Mouse (Mus musculus): ENCODE measurements around the gene Lonrf2. TPM values are rescaled to one million over a fixed set of nuclear protein-coding genes. Genes with fewer than 3 reads are reported as not detected.
A peak's percentile ranks its signal among the peaks of the same experiment; 100 is the strongest.

Gene Lonrf2
- polyA plus RNA-seq, 1 experiment = not detected

- Histone ChIP-seq H3K27ac (ENCODE audit: insufficient read depth, low read depth, low read length) (no peak overlapping the region), H3K4me1 (ENCODE audit: control insufficient read depth, insufficient read depth, low read length) (no peaks in the 10 kb centered on the region), H3K4me3 (ENCODE audit: insufficient read depth, low read length) (no peak overlapping the region)
- TF ChIP-seq CTCF (IDR thresholded peaks at IDR 0.05; ENCODE audit: low read depth, low read length) (no peak), POLR2A (IDR thresholded peaks at IDR 0.05; ENCODE audit: borderline replicate concordance, low read depth, low read length) (no peak)
Measured at GRCm38 (mm10) chr1:38842861-38843260, 6.3 kb upstream of the Lonrf2 start.

- Histone ChIP-seq H3K27ac (ENCODE audit: insufficient read depth, low read depth, low read length) (no peak overlapping the region), H3K4me1 (ENCODE audit: control insufficient read depth, insufficient read depth, low read length) (no peaks in the 10 kb centered on the region), H3K4me3 (ENCODE audit: insufficient read depth, low read length) (no peak overlapping the region)
- TF ChIP-seq POLR2A (IDR thresholded peaks at IDR 0.05; ENCODE audit: borderline replicate concordance, low read depth, low read length) (no peak), CTCF (IDR thresholded peaks at IDR 0.05; ENCODE audit: low read depth, low read length) (no peak)
Measured at GRCm38 (mm10) chr1:38839944-38840343, 3.4 kb upstream of the Lonrf2 start.

- Histone ChIP-seq H3K27ac (ENCODE audit: insufficient read depth, low read depth, low read length) (no peak overlapping the region), H3K4me1 (ENCODE audit: control insufficient read depth, insufficient read depth, low read length) (no peaks in the 10 kb centered on the region), H3K4me3 (ENCODE audit: insufficient read depth, low read length) (peak overlapping the region; percentile 24; the same call in 1 of the 2 replicates)
- TF ChIP-seq CTCF (IDR thresholded peaks at IDR 0.05; ENCODE audit: low read depth, low read length) (no peak), POLR2A (IDR thresholded peaks at IDR 0.05; ENCODE audit: borderline replicate concordance, low read depth, low read length) (no peak)
Measured at GRCm38 (mm10) chr1:38835568-38836476, 689 bp downstream of the Lonrf2 start.

- Histone ChIP-seq H3K4me3 (ENCODE audit: insufficient read depth, low read length) (no peak overlapping the region), H3K27ac (ENCODE audit: insufficient read depth, low read depth, low read length) (no peak overlapping the region), H3K4me1 (ENCODE audit: control insufficient read depth, insufficient read depth, low read length) (no peaks in the 10 kb centered on the region)
- TF ChIP-seq CTCF (IDR thresholded peaks at IDR 0.05; ENCODE audit: low read depth, low read length) (0 out of 2 replicates have a peak, but pooled peaks have one; percentile 18), POLR2A (IDR thresholded peaks at IDR 0.05; ENCODE audit: borderline replicate concordance, low read depth, low read length) (no peak)
Measured at GRCm38 (mm10) chr1:38834899-38835298, 1.6 kb downstream of the Lonrf2 start.

GRCm38 (mm10) chr1:38824926-38825325 lies 11.6 kb downstream of the Lonrf2 start:
- no peak for TF ChIP-seq CTCF (IDR thresholded peaks at IDR 0.05; ENCODE audit: low read depth, low read length)
- TF ChIP-seq POLR2A (IDR thresholded peaks at IDR 0.05; ENCODE audit: borderline replicate concordance, low read depth, low read length) = no peak
- H3K27ac ChIP-seq (ENCODE audit: insufficient read depth, low read depth, low read length) = no peak overlapping the region

GRCm38 (mm10) chr1:38823851-38824250 lies 12.7 kb downstream of the Lonrf2 start:
- Histone ChIP-seq H3K4me3 (ENCODE audit: insufficient read depth, low read length) (no peak overlapping the region), H3K27ac (ENCODE audit: insufficient read depth, low read depth, low read length) (no peak overlapping the region), H3K4me1 (ENCODE audit: control insufficient read depth, insufficient read depth, low read length) (no peaks in the 10 kb centered on the region)
- TF ChIP-seq CTCF (IDR thresholded peaks at IDR 0.05; ENCODE audit: low read depth, low read length) (no peak), POLR2A (IDR thresholded peaks at IDR 0.05; ENCODE audit: borderline replicate concordance, low read depth, low read length) (no peak)

More at GRCm38 (mm10) chr1:38824926-38825325, 11.6 kb downstream of the Lonrf2 start:
- H3K4me3 ChIP-seq (ENCODE audit: insufficient read depth, low read length) = no peak overlapping the region
- H3K4me1 ChIP-seq (ENCODE audit: control insufficient read depth, insufficient read depth, low read length) = no peaks in the 10 kb centered on the region

- TF ChIP-seq POLR2A (IDR thresholded peaks at IDR 0.05; ENCODE audit: borderline replicate concordance, low read depth, low read length) (no peak), CTCF (IDR thresholded peaks at IDR 0.05; ENCODE audit: low read depth, low read length) (no peak)
- no peak overlapping the region for H3K27ac ChIP-seq (ENCODE audit: insufficient read depth, low read depth, low read length)
- H3K4me3 ChIP-seq (ENCODE audit: insufficient read depth, low read length) = no peak overlapping the region
- no peaks in the 10 kb centered on the region for H3K4me1 ChIP-seq (ENCODE audit: control insufficient read depth, insufficient read depth, low read length)
Measured at GRCm38 (mm10) chr1:38819691-38820090, 16.8 kb downstream of the Lonrf2 start.

GRCm38 (mm10) chr1:38817671-38818070 lies 18.8 kb downstream of the Lonrf2 start:
- no peaks in the 10 kb centered on the region for H3K4me1 ChIP-seq (ENCODE audit: control insufficient read depth, insufficient read depth, low read length)
- TF ChIP-seq CTCF (IDR thresholded peaks at IDR 0.05; ENCODE audit: low read depth, low read length) = no peak
- no peak for TF ChIP-seq POLR2A (IDR thresholded peaks at IDR 0.05; ENCODE audit: borderline replicate concordance, low read depth, low read length)
- no peak overlapping the region for H3K4me3 ChIP-seq (ENCODE audit: insufficient read depth, low read length)
- no peak overlapping the region for H3K27ac ChIP-seq (ENCODE audit: insufficient read depth, low read depth, low read length)

- H3K4me3 ChIP-seq (ENCODE audit: insufficient read depth, low read length) = no peak overlapping the region
- no peak for TF ChIP-seq POLR2A (IDR thresholded peaks at IDR 0.05; ENCODE audit: borderline replicate concordance, low read depth, low read length)
- TF ChIP-seq CTCF (IDR thresholded peaks at IDR 0.05; ENCODE audit: low read depth, low read length) = no peak
- H3K27ac ChIP-seq (ENCODE audit: insufficient read depth, low read depth, low read length) = no peak overlapping the region
- H3K4me1 ChIP-seq (ENCODE audit: control insufficient read depth, insufficient read depth, low read length) = no peaks in the 10 kb centered on the region
Measured at GRCm38 (mm10) chr1:38817268-38817667, 19.2 kb downstream of the Lonrf2 start.

- Histone ChIP-seq H3K4me3 (ENCODE audit: insufficient read depth, low read length) (no peak overlapping the region), H3K4me1 (ENCODE audit: control insufficient read depth, insufficient read depth, low read length) (no peaks in the 10 kb centered on the region), H3K27ac (ENCODE audit: insufficient read depth, low read depth, low read length) (no peak overlapping the region)
- TF ChIP-seq POLR2A (IDR thresholded peaks at IDR 0.05; ENCODE audit: borderline replicate concordance, low read depth, low read length) (no peak), CTCF (IDR thresholded peaks at IDR 0.05; ENCODE audit: low read depth, low read length) (no peak)
Measured at GRCm38 (mm10) chr1:38816306-38816705, 20.2 kb downstream of the Lonrf2 start.

Measured in bone marrow macrophage, adult 2 months (primary cell).